Mouse (Mus musculus) midbrain, embryonic 10.5 days (tissue): ENCODE measurements at regions not wholly inside any gene's neighbourhood (a gene's known extent, or its start where the extent isn't known, plus 50 kb on each side); places are given as distances from the start of the nearest gene placed in this dataset.

Source experiments
- DNase-seq: peaks from one replicate; pipeline ENCODE4 v3.0.0-alpha.2; 2017; ENCODE audit warnings: low spot score
- H3K27ac ChIP-seq: fragments of 300-500 bp; sonication (generic); replicated peaks from 2 replicates; pipeline ENCODE4 v1.5.1; 2016; ENCODE audit warnings: mild to moderate bottlenecking
- H3K27me3 ChIP-seq: fragments of 300-500 bp; sonication (generic); 2 replicates; pipeline ENCODE4 v1.6.1; 2016; ENCODE audit warnings: low read depth, mild to moderate bottlenecking; ENCODE audit not compliant: poor library complexity, severe bottlenecking
- H3K36me3 ChIP-seq: fragments of 300-500 bp; sonication (generic); 2 replicates; pipeline ENCODE4 v1.6.1; 2016; ENCODE audit warnings: mild to moderate bottlenecking, moderate library complexity
- H3K4me1 ChIP-seq: fragments of 300-500 bp; sonication (generic); 2 replicates; pipeline ENCODE4 v1.6.1; 2016
- H3K4me3 ChIP-seq: fragments of 300-500 bp; sonication (generic); 2 replicates; pipeline ENCODE4 v1.5.1; 2016; ENCODE audit warnings: mild to moderate bottlenecking, moderate library complexity
- H3K9me3 ChIP-seq: fragments of 300-500 bp; sonication (generic); replicated peaks from 2 replicates; pipeline ENCODE4 v1.6.1; 2016; ENCODE audit warnings: mild to moderate bottlenecking
- WGBS: fragments of 180-500 bp; shearing (Covaris S2); methylation state at CpG from one replicate; pipeline ENCODE4 v1.1.7; 2016; 5-methylcytosine and 5-hydroxymethylcytosine counted together

- 38% methylated on average over 6 of the region's 6 CpGs for WGBS
- H3K4me3 ChIP-seq = no peak overlapping the region
- H3K9me3 ChIP-seq = no peaks in the 10 kb centered on the region
- no peak overlapping the region for H3K27ac ChIP-seq
- no peak for DNase-seq
- no peaks in the 10 kb centered on the region for H3K36me3 ChIP-seq
- H3K27me3 ChIP-seq = peaks cover 20% of the 10 kb centered on the region; the same call in 1 of the 2 replicates
- peaks cover 9% of the 10 kb centered on the region; the same call in 1 of the 2 replicates for H3K4me1 ChIP-seq
Measured at GRCm38 (mm10) chr14:46172875-46173324, 206.3 kb upstream of the Gm15217 start.

DNA sequence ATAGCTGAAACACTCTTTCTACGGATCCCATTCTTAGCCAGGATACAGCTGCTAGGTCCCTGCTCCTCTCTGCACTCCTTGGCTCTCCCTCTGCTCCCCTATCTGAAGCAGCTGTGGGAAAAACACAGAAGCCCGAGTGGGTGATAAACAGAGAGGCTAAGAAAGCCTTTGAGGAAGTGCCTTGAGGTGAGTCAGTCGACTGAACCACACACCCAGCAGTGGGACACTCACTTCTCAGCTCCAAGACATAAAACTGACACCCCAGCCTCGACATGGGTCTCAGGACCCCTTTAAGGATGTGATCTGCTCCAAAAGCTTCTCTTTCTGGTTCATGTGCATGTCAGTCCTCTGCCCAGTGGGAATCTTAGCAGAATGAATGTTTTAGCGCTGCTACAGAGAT, 204.8 kb upstream of the Gm15217 start:
- no peak overlapping the region for H3K27ac ChIP-seq
- H3K4me3 ChIP-seq = no peak overlapping the region
- H3K27me3 ChIP-seq = peaks cover 20% of the 10 kb centered on the region; the same call in 1 of the 2 replicates
- H3K36me3 ChIP-seq = no peaks in the 10 kb centered on the region
- H3K9me3 ChIP-seq = no peaks in the 10 kb centered on the region
- peaks cover 9% of the 10 kb centered on the region; the same call in 1 of the 2 replicates for H3K4me1 ChIP-seq
- DNase-seq = no peak
- 82% methylated on average over 5 of the region's 5 CpGs for WGBS

GRCm38 (mm10) chr14:46175291-46176216, 203.7 kb upstream of the Gm15217 start:
- Histone ChIP-seq H3K27ac (no peak overlapping the region), H3K27me3 (peaks cover 15% of the 10 kb centered on the region; the same call in 1 of the 2 replicates), H3K36me3 (no peaks in the 10 kb centered on the region), H3K4me1 (peaks cover 9% of the 10 kb centered on the region; the same call in 1 of the 2 replicates), H3K4me3 (no peak overlapping the region), H3K9me3 (no peaks in the 10 kb centered on the region)
- 89% methylated on average over 15 of the region's 15 CpGs for WGBS
- DNase-seq = no peak

DNA sequence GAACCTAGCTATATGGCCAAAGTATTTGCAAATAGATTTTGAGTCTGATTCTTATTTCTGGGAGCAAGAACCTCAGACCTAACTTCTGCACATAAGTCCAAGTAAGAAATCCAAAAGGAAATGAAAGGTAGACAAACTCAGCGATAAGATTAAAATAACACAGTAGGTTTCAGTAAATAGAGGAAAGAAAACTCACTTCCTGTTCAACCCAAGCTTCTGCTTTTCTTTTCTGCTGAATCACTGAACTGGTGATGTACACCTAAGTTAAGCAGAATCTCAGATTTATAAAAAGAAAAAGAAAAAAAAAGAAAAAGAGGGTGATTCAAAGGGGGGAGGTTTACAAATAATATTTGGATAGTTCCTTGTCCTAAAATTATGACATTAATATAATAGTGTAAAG, 200.2 kb upstream of the Gm15217 start:
- 79% methylated on average over 1 of the region's 1 CpGs for WGBS
- Histone ChIP-seq H3K9me3 (no peaks in the 10 kb centered on the region), H3K36me3 (no peaks in the 10 kb centered on the region), H3K4me3 (no peak overlapping the region), H3K27ac (no peak overlapping the region), H3K4me1 (no peaks in the 10 kb centered on the region), H3K27me3 (peaks cover 6% of the 10 kb centered on the region; the same call in 1 of the 2 replicates)
- DNase-seq = no peak

GRCm38 (mm10) chr14:46191639-46192399, 187.4 kb upstream of the Gm15217 start:
- no peak for DNase-seq
- Histone ChIP-seq H3K4me1 (no peaks in the 10 kb centered on the region), H3K9me3 (no peaks in the 10 kb centered on the region), H3K36me3 (no peaks in the 10 kb centered on the region), H3K27ac (no peak overlapping the region), H3K27me3 (no peaks in the 10 kb centered on the region), H3K4me3 (no peak overlapping the region)
- 86% methylated on average over 8 of the region's 8 CpGs for WGBS

- no peak overlapping the region for H3K27ac ChIP-seq
- no peaks in the 10 kb centered on the region for H3K9me3 ChIP-seq
- no peak overlapping the region for H3K4me3 ChIP-seq
- no peaks in the 10 kb centered on the region for H3K36me3 ChIP-seq
- H3K4me1 ChIP-seq = no peaks in the 10 kb centered on the region
- DNase-seq = no peak
- H3K27me3 ChIP-seq = no peaks in the 10 kb centered on the region
- 90% methylated on average over 4 of the region's 4 CpGs for WGBS
Measured at GRCm38 (mm10) chr14:46193577-46193976, 185.6 kb upstream of the Gm15217 start.

DNA sequence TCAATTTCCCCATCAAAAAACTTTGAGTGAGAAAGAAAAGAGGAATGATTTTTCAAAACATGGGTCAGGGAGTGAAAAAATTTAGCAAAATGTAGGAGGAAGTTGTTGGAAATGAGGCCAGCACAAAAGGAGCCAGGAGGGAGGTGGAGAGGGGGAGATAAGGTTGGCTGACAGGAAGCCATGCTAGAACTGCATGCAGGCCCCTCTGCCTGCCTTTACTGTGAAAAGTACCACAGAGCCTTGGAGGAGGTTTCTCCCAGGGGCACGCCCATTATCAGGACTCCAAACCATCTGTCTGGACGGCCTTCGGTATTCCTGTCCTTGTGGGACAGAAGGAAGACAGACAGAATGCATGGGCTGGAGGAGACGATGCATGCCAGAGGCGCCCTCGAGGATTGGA, 183.3 kb upstream of the Gm15217 start:
- Histone ChIP-seq H3K27ac (no peak overlapping the region), H3K9me3 (no peaks in the 10 kb centered on the region), H3K4me1 (no peaks in the 10 kb centered on the region), H3K4me3 (no peak overlapping the region), H3K27me3 (no peaks in the 10 kb centered on the region), H3K36me3 (no peaks in the 10 kb centered on the region)
- no peak for DNase-seq
- WGBS = 76% methylated on average over 6 of the region's 6 CpGs

DNA sequence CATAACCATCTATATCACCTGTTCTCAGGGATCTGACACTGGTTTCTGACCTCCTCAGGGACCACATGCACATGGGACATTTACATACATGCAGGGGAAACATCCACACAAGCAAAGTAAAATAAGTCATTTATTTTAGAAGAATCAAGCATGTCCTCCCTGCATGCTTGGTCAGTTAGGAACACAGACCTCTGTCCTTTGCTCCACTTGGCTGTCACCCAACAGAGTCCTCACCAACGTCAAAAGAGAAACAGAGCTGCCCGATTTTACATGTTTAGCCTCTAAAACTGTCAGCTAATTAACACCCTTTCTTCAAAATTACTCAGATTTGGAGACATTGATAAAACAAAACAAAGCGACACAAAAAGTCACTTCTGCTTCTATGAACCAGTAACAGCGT, 176.4 kb upstream of the Gm15217 start:
- H3K4me1 ChIP-seq = no peaks in the 10 kb centered on the region
- H3K36me3 ChIP-seq = no peaks in the 10 kb centered on the region
- H3K27me3 ChIP-seq = no peaks in the 10 kb centered on the region
- H3K4me3 ChIP-seq = no peak overlapping the region
- WGBS = 92% methylated on average over 4 of the region's 4 CpGs
- H3K9me3 ChIP-seq = 0 out of 2 replicates have a peak, but pooled peaks cover under 1% of the 10 kb centered on the region
- no peak for DNase-seq
- H3K27ac ChIP-seq = no peak overlapping the region

DNA sequence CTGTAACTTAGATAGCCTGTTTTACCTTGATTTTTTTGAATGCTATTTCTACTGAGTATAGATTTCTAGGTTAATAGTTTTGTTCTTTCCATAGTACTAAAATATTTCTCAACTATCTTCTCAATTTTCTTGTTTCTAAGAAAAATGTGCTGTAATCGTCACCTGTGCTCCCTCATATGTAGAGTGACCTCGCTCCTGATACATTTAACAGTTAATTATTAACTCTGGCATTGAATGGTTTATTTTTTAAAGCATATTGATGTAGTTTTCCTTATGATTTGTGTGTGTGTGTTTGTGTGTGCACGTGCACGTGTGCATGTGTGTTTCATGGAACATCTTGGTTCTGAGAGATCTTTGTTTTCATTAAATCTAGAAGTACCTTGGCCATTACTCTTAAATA, 158.7 kb upstream of the Gm15217 start:
- 90% methylated on average over 4 of the region's 4 CpGs for WGBS
- Histone ChIP-seq H3K36me3 (no peaks in the 10 kb centered on the region), H3K9me3 (no peaks in the 10 kb centered on the region), H3K4me1 (no peaks in the 10 kb centered on the region), H3K4me3 (no peak overlapping the region), H3K27ac (no peak overlapping the region), H3K27me3 (no peaks in the 10 kb centered on the region)
- no peak for DNase-seq

DNA sequence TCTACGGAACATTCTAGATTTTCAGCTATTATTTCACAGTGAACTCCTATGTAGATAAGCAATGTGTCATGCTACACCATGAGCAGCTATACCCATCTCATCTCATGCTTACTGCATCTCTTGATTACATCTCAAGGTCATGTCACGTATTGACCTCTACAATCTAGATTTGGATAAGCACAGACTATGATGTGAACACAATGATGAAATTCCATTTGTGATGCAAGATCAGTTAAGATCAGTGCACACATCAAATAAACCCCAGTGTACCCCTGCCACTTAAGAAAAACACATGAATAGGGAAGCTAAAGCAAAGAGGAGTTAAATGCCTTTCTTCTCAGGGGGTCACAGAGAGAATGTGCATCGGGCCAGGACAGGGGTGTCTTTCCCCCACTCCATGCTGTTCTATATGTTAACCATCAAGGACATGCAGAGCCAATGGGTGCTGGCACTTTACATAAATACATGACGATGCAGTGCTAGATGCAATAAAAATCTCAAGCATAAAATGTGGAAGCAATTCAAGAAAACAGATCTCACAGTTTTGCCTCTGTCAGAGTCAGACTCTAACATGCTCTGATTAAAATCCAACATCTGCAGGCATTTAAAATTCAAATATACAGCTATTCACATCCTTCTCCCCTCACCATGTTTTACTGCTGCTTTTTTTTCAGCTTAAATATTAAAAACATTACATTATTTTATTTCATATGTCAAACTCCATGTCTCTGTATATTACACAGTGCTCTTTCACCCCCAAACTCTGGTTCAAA, 157.1 kb upstream of the Gm15217 start:
- WGBS = 86% methylated on average over 4 of the region's 4 CpGs
- no peak for DNase-seq
- H3K36me3 ChIP-seq = no peaks in the 10 kb centered on the region
- H3K4me3 ChIP-seq = no peak overlapping the region
- H3K4me1 ChIP-seq = 0 out of 2 replicates have a peak, but pooled peaks cover 2% of the 10 kb centered on the region
- H3K9me3 ChIP-seq = no peaks in the 10 kb centered on the region
- H3K27ac ChIP-seq = no peak overlapping the region
- H3K27me3 ChIP-seq = no peaks in the 10 kb centered on the region

DNA sequence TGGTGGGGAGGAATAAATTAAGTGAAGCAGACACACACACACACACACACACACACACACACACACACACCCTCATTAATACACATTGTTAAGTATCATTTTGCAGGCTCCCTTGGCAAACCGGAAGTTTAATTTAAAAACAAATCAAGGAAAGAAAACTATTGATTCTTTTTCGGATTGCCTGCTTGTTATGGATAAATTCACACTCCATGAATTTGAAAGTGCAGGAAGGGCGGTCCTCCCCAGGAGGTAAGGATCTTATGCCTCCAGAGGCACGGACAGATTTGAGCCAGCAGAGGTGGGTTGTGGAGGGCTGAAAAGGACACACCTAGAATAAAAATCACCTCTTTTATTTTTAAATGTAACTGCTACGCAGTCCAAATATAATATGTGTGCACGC, 156.2 kb upstream of the Gm15217 start:
- Histone ChIP-seq H3K36me3 (no peaks in the 10 kb centered on the region), H3K9me3 (no peaks in the 10 kb centered on the region), H3K4me3 (no peak overlapping the region), H3K27me3 (no peaks in the 10 kb centered on the region), H3K27ac (no peak overlapping the region), H3K4me1 (0 out of 2 replicates have a peak, but pooled peaks cover 2% of the 10 kb centered on the region)
- WGBS = 71% methylated on average over 6 of the region's 6 CpGs
- no peak for DNase-seq

DNA sequence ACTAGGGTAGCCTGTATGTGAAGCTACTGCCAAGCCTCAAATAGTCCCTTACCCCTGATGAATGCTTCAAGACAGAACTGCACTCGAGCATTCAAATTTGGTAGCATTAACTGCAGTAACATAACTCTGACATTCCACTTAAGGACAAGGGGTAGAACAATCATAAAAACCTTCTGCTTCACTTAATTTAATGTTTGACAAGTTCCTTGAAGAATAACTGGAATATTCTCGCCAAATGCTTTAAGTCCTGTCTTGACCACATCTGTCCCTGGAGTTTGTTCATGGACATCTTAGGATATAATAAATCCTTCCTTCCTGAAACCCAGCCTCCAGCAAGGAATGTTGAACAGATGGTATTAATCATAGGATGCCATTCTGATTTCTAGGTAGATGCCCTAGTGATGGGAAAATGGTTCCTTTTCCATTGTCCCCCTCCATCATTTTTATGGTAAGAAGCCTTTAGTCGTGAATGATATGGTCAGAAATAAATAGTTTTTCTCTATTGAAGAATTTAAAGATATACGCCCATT, 154.7 kb upstream of the Gm15217 start:
- H3K4me1 ChIP-seq = 0 out of 2 replicates have a peak, but pooled peaks cover 2% of the 10 kb centered on the region
- H3K27ac ChIP-seq = no peak overlapping the region
- no peaks in the 10 kb centered on the region for H3K9me3 ChIP-seq
- no peaks in the 10 kb centered on the region for H3K36me3 ChIP-seq
- no peaks in the 10 kb centered on the region for H3K27me3 ChIP-seq
- no peak overlapping the region for H3K4me3 ChIP-seq
- DNase-seq = no peak
- WGBS = 91% methylated on average over 4 of the region's 4 CpGs
